Mouse (Mus musculus) heart, adult 11 months (tissue): Measurements from ENCODE around the gene Mef2a.

ENCODE experiments used
- DNase-seq: peaks from one replicate; pipeline ENCODE4 v3.0.0; 2022

Mef2a gene

DNA sequence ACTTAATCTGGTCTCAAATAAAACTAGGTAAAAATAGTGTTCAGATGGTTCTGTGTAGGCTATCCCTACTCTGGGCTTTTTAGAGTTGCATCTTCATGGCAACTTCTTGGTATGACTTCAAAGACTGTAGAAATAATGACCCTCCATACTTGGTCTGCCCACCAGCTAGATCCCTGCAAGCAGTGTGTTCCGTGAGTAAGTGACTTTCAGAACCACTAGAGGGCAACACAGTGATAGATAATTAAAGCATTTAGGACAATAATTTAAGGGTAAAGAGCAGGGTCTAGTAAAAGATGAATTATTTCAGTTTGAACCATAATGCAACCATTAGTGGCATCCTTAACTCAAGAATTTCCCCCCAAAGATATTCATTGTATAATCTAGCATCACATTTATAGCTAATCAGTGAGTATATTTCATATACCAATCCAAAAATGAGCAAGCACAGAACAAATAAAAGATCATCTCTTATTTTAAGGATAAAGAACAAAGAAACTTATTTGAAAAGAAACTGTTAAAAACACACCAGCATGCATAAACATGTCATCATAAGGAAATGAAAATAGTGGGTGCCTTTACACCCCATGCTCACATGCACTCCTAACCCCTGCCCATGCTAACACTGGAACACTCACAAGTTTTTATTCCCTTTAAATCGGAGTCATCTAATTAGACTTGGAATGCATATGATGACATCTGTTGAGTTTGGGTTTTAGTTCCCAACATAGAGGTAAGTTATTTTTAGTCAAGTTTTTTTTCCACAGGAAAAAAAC, 129.4 kb downstream of the Mef2a start:
- DNase-seq, result peak; percentile 36

- peak; percentile 88 for DNase-seq
These were observed 130.7 kb downstream of the Mef2a start for GRCm38 (mm10) chr7:67241969-67242368.

GRCm38 (mm10) chr7:67237752-67238151, 134.9 kb downstream of the Mef2a start:
- peak; percentile 93 for DNase-seq

GRCm38 (mm10) chr7:67236351-67236750, 136.3 kb downstream of the Mef2a start:
- peak; percentile 90 for DNase-seq

DNA sequence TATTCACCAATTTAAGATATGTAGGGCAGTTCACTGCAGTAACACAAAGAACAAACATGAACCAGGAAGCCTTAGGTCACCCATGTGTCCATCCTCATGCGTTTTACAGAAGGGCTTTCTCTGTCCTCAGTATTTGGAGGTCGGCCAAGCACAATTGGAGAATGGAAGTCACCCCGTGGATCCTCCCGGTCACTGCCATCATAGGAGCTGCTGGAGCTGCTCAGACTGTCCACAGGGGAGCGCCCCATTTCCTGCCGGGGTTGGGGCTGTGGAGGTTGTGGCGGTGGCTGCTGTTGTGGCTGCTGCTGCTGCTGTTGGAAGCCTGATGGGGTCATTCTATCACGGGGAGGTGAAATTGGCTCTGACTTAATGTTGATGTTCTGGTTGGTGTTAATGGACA, 137.9 kb downstream of the Mef2a start:
- DNase-seq, result peak; percentile 98

- peak; percentile 78 for DNase-seq
These were observed 140.2 kb downstream of the Mef2a start for GRCm38 (mm10) chr7:67232504-67232903.

GRCm38 (mm10) chr7:67230640-67231140, 142.0 kb downstream of the Mef2a start:
- peak; percentile 94 for DNase-seq

GRCm38 (mm10) chr7:67230221-67230620, 142.4 kb downstream of the Mef2a start:
- peak; percentile 99 for DNase-seq

DNA sequence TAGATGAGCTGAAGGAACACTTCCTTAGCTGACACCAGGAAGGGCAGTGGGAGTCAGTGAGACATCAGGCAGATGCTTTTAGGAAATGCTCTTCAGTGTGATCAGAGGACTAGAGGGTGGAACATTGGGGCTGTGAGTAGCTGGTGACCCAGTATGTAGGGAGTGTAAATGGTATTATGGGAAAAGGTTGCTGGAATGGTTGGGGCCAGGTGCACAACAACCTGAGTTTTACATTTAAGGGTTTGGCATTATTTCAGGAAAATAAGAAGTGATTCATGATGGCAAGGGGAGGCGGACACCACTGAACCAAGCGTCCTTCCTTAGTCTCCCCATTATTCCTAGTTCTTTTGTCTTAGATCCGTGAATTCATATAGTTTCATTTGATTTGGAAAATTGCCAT, 143.0 kb downstream of the Mef2a start:
- DNase-seq, result peak; percentile 82

- DNase-seq, result peak; percentile 92
These were observed 143.6 kb downstream of the Mef2a start for GRCm38 (mm10) chr7:67228891-67229602.

DNA sequence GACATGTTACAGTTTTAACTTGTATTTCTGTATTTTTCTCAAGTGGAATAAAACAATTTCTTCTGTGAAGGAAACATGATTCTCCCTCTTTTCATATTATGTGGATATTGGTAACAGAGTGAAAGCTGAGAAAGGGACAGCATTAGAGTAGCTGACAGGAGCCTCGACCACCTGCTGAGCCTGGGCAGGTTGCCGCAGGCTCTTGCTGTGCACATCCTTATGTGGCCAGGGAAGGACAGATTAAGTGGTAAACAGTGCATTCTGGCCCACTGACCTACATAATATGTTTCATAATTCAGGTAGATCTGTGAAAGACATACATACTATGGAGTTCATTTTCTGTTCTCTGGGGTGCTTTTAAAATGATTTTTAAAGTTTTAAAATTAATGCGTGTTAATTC, 144.3 kb downstream of the Mef2a start:
- peak; percentile 67 for DNase-seq

DNA sequence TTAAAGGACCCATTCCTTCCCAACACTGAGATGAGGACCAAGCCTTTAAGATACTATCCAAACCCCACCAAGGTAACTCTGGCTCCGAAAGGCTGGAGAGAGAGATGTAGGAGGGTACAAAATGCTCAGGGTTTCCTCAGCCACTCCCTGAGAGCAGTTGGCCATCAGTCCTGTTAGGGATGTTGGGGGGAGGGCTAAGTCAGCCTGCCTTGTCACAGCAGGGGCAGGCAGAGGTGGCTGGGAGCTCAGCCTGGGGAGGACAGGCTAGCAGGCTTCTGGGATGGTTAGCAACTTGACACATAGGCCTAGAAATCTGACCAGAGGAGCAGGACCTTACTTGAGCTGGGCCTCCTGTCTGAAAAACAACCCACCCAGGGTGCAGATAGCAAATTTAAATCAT, 145.1 kb downstream of the Mef2a start:
- DNase-seq, result peak; percentile 79

- peak; percentile 92 for DNase-seq
These were observed 146.6 kb downstream of the Mef2a start for GRCm38 (mm10) chr7:67225943-67226625.

GRCm38 (mm10) chr7:67222220-67222862, 150.3 kb downstream of the Mef2a start, which contains the start of gene Lysmd4:
Gene Lysmd4 (plus strand): TSS chr7:67222544.
- peak; percentile 100 for DNase-seq

- DNase-seq, result peak; percentile 92
These were observed 155.6 kb downstream of the Mef2a start for GRCm38 (mm10) chr7:67217025-67217424.

DNA sequence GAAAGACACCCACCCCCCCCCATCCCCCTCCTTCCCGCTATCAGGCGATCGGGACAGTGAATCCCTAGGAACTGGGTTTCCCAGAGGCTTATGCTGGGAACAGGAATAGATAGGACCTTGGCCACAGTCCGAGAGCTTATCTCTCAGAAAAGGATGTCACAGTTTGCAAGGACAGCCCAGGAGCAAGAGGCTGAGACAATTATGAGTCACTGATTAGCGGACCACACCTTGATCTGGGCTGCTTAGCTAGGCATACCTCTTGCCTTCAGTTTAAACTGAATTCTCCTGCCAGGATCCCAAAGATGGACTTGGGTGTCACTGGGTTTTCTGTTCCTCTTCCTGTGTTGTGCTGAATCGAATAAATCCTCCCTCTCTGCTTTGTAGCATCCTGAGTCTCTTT, 156.3 kb downstream of the Mef2a start:
- DNase-seq, result peak; percentile 85

DNA sequence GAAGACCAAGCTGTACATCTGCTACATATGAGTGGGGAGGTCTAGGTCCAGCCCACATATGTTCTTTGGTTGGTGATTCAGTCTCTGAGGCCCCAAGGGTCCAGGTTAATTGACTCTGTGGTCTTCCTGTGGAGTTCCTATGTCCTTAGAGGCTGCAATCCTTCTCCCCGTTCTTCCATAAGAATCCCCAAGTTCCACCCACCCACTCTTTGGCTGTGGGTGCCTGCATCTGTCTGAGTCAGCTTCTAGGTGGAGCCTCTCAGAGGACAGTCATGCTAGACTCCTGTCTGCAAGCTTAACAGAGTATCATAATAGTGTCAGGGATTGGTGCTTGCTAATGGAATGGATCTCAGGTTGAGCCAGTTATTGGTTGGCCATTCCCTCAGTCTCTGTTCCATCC, 159.1 kb downstream of the Mef2a start:
- DNase-seq, result peak; percentile 40

DNA sequence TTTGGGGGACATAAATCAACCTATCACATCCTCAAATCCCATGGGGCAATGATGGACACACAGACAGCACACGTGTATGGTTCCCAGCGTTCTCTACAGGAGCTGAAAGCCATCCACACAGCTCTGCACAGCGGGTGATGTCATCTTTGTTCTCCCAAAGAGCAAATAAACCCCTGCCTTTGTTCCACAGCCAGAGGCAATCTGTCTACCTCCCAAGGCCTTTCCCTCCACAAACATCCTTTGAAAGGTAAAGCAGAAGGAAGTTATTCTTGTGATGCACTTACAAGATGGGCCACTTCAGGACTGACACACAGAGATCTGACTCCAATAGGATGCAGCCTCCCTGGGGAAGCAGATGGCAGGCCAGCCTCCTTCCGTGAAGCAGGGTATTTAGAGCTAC, 160.7 kb downstream of the Mef2a start:
- DNase-seq, result peak; percentile 87

GRCm38 (mm10) chr7:67211341-67211740, 161.3 kb downstream of the Mef2a start:
- peak; percentile 65 for DNase-seq

DNA sequence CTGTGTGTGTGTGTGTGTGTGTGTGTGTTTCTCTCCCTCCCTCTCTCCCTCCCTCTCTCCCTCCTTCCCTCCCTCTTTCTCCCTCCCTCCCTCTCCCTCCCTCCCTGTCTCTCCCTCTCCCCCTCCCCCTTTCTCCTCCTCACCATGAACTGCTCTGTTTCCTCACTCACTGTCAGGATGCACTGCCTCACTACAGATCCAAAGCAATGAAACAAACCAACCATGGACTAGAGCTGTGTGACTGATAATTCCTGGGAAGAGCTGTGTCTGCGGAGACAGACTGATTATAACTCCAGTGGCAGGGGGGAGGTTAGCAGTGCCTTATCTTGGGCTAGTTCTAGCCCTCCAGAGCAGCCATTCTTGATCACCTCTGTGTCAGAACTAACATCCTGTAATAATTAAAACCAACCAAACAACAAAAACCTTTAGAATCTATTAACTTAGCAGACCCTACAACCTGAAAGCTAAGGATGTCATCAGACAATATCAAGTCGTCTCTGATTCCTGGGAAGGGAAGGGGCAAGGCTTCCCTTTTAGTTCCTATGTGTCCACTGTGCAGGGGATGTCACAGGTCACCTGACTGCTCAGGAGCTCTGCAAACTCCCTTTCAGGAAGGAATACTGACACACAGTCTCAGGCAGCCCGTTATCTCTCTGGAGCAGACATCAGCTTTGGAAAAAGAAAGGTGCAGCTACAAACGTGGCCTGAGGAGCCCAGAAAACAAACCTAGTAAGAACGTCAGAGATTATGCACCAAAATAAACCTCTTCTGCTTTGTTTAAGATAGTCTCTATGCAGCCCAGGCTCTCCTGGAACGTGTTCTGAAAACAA, 162.4 kb downstream of the Mef2a start:
- peak; percentile 81 for DNase-seq

GRCm38 (mm10) chr7:67208317-67208716, 164.3 kb downstream of the Mef2a start:
- peak; percentile 68 for DNase-seq

DNA sequence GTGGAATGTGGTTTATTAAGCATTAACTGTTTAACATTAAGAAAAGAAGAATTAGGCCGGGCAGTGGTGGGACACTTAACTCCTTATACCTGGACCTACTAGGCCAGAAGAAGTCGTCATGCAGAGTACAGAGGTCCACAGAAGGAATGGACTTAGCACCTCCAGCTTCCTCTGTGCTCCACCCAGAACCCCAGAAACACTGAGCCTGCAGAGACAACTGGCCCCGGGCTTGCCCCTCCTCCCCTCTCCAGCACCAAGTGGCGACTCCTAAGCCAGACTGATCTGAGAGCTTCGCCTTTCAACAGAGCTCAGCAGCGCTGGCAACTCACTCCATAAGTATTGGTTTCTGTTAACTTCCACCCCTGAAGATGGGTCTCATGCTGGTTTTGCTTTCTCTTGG, 165.0 kb downstream of the Mef2a start:
- DNase-seq, result peak; percentile 70
